Mouse (Mus musculus): ENCODE results near the gene Gm10337.
A peak's percentile ranks its signal among the peaks of the same experiment; 100 is the strongest.

Gene Gm10337

DNA sequence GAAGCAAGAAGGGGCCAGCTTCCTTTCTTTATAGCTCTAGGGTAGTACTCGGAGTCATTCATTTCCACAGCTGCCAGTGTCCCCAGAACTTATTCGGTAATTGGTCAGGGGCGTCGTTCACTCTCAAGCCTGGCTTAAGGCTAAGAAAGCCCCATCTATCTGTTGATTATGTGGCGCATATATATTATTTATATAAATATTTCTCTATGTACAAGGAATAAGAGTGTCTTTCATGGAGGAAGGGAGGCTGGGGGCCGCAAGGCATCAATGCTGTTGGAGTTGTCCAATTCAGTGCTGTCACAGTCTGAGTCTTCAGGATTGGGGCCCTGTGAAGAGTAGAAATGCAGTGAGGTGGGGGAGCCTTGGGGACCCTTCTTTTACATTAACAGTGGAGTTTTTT lies 3.7 kb upstream of the Gm10337 start:
- DNase-seq (ENCODE audit: low read depth, low spot score): no peak

DNA sequence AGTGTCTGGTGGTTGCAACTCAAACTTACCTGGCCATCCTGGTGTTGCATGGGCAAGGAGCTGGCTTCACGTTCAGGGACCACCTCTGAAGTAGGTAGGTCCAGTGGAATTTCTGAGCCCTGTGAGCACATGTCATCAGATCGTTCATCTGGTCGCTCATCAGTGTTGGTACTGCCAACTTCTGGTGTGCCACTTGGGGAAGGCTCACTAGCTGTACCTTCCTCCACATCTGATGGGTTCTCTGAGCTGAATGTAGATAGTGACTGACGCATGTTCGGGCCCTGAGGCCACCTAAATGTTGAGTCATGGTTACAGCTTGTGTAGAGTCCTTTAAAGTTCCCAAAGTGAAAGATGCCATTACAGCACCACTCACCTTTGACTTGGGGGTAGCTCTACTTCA lies 3.0 kb upstream of the Gm10337 start:
- DNase-seq (ENCODE audit: low read depth, low spot score): no peak

DNA sequence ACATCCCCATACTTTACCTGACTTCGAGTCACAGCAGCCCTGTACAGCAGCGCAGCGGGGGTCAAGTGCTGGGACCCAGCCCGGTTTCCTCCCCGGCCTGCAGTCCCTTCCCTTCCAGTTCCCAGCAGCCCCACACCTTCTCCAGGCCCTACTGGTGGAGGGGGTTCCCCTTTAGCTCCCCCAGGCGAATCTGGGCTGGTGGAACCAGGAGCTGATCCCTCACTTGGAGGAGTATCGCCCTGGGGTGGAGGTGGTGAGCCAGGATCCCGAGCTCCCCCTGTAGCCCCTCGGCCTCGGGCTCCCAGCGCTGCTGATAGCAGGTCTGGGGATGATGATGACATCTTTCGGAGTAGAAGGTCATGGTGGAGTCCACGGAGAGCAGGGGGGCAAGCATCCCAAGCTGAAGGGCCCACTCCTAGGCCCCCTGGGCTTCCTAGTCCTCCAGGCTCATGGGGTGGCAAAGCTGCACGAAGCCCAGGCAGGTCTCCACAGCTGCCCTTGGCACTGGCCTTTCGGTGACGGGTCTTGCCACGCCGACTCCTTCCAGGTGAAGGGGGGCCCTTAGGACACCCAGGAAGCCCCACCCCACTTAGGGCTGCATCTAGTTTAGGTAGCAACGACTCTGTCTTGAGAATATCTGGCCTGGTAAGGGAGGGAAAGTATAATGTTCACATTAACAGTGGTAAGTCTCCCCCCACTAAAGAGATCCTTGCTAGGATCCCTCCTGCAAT lies 2.3 kb upstream of the Gm10337 start:
- DNase-seq (ENCODE audit: low read depth, low spot score): no peak

DNA sequence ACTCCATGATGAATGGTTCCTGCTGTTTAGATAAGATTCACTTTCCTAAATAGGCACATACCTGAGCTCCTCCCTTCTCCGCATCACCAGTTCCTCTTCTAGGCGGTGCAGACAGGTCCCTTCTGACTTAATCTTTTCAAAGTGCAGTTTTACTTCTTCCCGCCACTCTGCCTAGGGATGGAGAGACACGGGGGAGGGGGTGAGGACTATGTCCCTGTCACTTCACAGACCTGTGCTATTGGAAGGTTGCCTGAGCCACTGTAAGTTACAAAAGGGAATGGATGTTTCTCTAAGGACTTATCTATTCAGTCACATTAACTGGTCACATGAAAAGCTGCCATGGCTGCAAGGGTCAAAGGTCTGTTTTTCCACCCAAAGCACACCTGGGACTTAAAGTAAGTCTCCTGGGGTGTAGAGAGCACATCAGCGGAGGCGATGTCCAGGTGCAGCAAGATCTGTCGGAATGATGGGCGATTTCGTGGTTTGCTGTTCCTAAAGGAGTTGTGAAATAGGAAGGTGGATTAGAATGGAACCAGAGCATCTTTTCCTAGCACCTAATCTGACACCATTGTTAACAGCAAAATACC lies 1.2 kb upstream of the Gm10337 start:
- no peak for DNase-seq (ENCODE audit: low read depth, low spot score)

DNA sequence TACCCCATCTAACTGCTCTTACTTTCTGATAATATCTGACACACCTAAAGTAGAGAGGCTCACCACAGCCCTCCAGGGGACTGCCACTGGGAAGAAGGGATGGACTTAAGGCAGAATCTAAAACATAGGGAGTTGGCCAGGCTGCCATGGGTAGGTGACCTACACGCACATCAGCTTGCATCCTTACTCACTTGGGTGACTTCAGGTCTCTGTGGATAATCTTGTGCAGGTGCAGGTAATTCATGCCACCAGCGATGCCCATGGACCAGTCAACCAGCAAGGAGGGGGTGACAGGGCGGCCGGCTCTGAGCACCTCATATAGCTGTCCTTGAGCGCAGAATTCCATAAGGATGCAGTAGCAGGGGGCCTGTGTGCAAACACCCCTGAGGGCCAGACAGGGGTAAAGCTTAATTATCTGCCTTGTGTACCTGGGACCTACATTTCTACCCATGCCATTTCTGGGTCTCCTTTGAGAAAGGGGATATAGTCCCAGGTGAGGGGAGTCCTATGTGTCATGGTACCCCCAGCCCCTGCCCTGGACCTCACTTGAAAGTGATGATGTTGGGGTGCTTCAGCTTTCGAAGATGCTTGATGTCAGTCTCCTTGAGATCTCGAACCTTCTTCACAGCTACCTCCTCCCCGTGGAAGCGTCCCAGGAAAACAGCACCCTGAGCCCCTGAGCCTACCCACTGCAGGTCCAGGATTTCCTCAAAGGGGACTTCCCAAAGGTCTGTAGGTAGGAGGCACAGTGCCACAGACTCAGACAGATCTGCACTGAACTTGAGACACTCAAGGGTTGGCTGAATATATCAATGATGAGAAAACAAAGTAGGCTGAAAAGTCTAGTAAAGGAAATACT lies 631 bp downstream of the Gm10337 start:
- no peak for DNase-seq (ENCODE audit: low read depth, low spot score)

DNA sequence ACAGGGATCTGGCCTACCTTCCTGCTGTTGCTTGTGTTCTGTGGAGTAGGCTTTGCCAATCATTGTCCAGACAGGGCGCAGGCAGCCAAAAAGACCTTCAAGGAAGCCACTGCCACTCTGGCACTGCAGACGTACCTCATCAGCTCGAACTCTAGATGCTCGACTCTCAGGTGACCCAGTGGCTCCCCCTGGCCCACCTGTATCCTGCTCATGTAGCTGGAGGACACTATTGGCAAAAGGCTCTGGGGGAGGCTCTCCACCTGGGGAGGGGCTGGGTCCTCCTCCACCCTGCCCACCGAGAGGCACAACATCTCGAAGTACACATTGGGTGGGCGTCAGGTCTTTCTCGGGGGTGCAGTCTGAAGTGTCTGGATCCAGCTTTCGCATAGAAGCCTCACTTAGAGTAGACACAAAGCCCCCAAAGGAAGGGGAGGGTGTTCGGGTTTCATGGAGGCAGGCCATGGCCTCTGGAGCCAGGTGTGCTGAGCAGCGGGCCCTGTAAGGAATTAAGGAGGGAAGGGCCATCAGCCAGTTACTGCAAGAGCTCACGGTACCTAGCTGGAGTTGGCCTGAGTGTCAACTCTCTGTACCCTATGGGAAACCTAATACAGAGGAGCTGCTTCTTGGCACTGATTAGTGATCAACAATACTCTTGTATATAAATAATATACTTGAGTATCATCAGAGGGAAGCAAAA lies 1.7 kb downstream of the Gm10337 start:
- no peak for DNase-seq (ENCODE audit: low read depth, low spot score)

DNA sequence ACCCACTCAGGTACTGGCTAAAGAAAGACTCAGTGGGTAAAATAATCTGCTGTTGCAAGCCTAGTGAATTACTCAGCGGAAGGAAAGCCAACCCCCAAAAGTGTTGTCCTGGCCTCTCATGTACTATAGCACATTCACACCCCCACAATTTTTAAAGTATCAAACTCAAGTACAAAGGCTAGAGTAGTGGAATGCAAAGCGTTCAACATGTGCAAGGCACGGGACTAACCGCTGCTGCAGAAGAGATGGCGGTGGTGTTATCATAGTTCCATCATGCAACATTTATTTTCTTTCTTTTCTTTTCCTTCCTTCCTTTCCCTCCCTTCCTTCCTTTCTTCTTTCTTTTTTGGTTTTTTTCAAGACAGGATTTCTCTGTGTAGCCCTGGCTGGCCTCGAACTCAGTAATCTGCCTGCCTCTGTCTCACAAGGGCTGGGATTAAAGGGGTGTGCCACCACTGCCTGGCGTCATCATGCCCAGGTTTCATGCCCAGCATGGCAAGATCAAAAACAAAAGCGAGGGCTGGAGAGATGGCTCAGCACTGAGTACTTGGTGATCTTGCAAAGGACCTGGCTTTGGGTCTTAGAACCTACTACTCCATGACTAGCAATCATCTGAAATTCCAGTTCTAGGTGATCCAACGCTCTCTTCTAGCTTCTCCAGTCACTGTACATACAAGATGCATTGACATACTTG lies 2.4 kb downstream of the Gm10337 start:
- DNase-seq (ENCODE audit: low read depth, low spot score): no peak

DNA sequence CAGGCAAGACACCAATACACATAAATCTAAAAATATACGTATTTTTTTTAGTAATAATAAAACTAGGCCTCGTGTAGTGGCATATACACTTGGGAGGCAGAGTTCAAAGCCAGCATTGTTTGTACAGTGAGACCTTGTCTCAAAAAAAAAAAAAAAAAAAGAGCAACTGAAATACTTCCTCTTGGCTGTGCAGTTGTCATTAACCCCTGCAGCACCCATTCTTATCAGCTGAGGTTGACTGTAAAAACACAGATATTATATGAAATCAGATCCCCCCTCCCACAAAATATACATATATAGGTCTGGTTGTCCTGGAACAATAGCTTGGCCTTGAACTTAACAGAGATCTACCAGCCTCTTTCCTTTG lies 2.9 kb downstream of the Gm10337 start:
- DNase-seq (ENCODE audit: low read depth, low spot score): no peak

DNA sequence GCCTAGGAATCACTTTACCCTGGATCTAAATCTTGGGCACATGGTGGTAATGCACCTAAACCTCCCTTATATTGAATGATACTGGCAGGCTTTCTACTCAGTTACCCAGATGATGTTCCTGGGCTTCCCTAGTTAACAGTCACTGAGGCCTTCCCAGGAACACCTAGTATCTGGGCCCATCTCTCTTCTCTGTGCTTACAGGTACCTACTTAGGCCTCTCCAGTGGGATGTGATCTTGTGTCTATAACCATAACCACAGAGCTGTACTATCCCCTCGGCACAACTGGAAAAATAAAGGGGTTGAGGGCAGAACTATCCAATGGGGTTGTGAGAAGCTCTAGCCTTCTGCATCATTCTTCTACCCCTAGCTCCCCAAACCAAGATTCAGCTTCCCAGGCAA lies 3.3 kb downstream of the Gm10337 start:
- DNase-seq (ENCODE audit: low read depth, low spot score): no peak

DNA sequence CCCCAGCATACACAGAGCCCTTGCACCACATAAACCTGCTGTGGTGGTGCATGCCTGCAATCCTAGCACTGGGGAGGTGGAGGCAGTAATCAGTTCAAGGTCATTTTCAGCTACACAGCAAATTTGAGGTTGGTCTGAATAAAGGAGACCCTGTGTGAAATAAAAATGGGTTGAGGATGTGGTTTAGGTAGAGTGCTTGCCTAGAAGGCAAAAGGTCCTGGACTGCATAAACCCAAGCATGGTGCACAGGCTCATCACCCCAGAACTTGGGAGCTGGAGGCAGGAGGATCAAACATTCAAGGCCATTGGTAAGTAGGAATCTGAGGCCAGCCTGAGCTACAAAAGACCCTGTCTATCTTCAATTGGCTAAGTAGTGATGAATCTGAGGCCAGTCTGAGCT lies 4.0 kb downstream of the Gm10337 start:
- peak; percentile 30 for DNase-seq (ENCODE audit: low read depth, low spot score)

DNA sequence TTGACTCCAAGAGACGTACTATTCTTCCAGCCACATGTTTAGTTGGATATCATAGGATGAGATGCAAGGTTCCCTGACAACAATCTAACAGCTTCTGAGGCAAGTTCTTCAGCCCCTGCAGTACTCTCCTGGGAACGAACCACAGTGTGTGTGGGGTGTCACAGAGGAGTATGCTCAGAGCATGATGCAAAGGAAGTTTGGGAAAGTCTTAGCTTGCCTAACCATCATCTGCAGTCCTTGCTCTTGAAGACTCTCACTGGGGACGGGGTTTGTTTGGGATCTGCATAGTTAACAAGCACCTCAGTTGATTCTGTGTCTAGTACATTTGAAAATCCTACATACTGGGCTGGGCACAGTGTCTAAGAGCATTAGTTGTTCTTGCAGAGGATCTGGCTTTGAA lies 4.8 kb downstream of the Gm10337 start:
- no peak for DNase-seq (ENCODE audit: low read depth, low spot score)

DNA sequence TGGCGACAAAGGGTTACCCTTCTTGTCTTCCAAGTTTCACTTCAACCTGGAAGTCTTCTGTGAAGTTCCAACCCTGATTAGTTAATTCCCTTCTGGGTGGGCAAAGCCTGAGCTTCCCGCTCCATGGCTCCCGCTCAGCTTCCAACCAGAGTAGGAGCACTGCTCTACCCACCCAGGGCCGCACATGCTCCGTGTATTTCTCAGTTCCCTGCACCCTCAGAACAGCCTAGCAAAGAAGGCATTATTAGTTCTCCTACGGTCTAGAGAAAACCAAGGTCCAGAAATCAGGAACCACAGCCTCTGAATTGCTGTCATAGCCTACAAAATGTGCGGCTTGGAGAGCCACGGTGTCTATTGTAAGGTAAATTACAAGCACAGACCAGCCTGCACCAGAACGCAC lies 6.6 kb downstream of the Gm10337 start:
- no peak for DNase-seq (ENCODE audit: low read depth, low spot score)

DNA sequence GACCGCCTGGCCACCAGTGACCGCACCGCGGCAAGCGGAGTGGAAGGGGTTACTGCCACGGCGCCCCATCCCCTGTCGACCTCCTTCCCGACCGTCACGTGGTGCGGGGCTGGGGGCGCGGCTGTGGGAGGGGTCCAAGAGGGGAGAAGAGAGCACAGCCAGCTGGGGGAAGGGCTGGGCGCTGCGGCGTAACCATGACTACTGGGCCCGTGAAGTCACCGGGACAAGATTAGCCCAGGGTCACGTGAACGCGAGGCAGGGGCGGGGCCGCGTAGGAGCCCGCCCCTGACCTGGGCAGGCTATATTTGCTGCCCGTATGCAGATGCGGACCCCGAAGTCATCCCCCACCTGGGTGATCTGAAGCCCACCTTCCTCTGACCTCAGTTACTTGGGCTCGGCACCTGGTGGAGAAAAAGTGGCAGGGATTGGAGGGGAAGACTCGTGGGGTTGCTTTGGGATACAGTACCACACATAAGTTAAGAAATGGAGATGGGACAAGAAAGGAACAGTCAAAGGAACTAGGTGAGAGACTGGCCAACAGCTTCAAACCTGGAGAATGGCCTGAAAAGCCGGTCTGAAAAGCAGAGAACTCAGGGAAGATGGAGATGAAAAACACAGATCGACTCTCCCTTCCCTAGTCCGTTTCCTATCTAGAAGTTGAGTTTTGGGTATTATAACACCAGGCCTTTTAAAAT lies 7.2 kb downstream of the Gm10337 start:
- DNase-seq (ENCODE audit: low read depth, low spot score): peak; percentile 98

DNA sequence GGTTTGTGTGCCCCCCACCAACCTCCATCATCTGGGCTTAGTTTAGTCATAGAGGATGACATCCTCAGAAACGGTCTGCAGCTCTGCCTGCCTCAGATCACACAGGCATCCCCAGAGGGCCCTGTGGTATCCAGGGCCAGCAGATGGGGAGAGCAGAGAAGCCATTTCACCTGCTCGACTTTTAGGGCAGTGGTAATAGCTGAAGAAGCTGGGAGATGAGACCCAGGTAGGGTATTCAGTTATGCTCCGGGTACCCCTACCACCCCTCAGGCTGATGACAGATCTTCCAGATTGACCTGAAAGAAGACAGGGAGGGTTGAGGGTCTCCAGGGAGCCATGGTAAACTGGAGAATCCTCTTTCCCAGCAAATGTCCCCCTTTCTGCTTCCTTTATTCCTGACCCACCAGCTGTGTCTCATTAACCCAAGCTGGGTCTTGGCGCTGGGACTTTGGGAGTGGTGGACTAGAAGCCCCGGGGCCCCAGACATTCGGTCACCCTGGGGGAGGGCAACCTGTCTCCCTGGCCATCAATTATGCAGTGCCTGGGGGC lies 7.8 kb downstream of the Gm10337 start:
- no peak for DNase-seq (ENCODE audit: low read depth, low spot score)

DNA sequence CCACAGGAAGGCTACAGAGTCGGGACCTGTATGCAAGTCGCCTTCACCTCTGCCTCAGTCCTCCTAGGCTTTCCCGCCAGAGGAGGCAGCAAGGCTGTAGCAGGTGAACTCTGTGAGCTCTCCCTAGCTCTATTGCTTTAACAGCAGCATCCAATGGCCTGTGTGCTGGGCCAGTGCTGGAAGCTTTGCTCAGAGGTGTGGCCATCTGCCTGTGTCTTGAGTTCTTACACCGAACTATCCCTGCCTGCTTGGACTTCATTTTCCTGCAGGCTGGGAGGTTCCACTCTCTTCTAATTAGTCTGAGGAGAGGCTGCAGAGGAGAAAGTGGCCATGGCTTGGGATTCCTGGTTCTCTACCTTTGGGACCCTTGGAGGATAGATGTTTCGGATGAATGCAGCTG lies 8.5 kb downstream of the Gm10337 start:
- DNase-seq (ENCODE audit: low read depth, low spot score): no peak

DNA sequence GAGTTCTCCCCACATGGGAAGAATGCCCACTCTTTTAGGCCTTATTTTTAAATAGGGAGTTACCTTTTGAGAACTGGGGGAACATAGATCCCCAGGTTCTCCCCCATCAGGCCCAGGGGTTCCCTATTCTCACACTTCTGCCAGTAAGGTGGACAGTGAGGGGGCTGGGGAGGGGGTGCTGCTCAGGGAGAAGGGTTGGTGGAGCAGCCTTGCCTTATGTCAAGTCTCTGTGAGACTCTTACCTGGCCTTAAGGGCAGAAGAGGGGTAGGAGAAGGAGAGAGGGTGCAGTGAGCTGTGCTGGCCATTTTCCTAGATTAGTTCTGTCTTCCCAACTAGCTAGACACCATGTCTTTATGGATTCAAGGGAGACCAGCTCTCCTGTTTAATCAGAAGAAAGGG lies 8.9 kb downstream of the Gm10337 start:
- DNase-seq (ENCODE audit: low read depth, low spot score): no peak

DNA sequence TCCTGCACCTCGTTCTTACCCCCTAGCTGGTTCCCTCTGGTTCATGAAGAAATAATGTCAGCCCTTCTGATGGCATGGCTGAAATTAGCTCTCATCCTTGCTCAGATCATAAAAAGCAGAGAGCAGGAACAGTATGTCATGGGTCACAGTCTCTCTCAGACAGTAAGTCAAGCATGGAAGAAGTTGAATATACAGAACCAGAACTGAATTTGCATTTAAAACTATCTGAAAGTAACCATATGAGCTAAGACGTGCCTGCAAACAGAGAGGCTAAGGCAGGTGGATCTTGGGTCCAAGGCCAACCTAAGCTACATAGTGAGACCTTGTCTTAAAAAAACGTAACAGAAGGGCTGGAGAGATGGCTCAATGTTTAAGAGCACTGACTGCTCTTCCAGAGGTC lies 9.5 kb downstream of the Gm10337 start:
- no peak for DNase-seq (ENCODE audit: low read depth, low spot score)

DNA sequence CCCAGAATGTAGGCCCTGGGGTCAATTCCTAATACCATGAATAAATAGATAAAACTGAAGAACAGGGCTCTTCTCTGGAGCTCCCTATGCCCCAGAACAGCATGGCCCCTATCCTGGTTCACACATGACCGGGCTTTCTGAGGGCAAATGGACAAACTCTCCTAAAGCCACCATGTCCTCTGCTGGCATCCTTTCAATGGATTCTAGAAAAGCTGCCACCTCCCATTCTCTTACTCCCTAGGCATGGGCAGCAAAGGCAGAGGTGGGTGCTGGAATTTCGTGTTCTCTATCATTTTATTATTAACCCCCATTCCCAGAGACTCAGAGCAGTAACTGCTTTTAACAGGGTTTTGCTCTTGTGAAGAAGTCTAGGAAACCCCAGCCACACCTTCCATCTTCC lies 11.7 kb downstream of the Gm10337 start:
- no peak for DNase-seq (ENCODE audit: low read depth, low spot score)

DNA sequence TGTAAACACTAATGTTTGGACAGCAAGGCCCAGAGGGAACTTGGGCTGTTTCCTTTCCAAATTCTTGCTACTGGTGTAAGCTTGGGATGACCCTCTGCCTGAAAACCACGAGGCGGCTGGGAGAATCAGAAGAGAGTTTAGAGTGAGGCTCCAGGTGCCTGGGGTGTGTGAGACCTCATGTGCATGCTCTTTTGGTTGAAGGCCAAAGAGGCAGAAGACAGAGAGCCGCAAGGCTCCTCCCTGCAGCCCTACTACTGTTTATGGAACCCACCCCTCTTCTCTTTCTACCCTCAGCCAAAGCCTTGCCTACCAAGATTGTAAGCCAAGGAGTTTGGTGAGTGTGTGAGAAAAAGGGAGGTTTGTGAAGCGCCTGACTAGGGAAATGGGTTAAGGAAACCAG lies 12.3 kb downstream of the Gm10337 start:
- DNase-seq (ENCODE audit: low read depth, low spot score): no peak

DNA sequence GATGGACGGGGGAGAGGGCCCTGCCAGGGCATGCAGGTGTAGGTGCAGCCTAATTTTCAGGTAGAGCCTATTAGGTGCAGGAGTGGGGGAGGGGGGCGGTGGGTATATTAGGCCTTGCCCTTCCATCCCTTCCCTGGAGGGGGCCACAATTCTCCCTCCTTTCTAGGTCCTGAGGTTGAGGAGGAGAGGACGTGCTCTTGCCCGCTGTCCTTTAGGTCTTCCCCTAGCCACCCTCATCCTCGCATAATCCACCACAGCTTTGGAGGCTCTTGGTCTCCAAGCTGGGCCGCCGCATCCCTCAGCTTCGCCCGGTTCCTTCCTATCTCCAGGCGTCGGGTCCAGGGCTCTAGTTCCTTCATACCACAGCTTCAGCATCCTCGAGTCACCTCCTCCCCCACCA lies 12.8 kb downstream of the Gm10337 start:
- DNase-seq (ENCODE audit: low read depth, low spot score): peak; percentile 47
